Mouse (Mus musculus) heart, postnatal 4 days (tissue): ENCODE results near the gene Adamtsl1. TPM values are rescaled to one million over a fixed set of nuclear protein-coding genes. Genes with fewer than 3 reads are reported as not detected.
A peak's percentile ranks its signal among the peaks of the same experiment; 100 is the strongest.

Experiments
- DNase-seq: peaks from one replicate; pipeline ENCODE4 v3.0.0; 2021
- total RNA-seq, 2 experiments: library from RNA; stranded (reverse); gene quantifications; 2 replicates each; pipeline ENCODE4 v1.2.3; 2021

Adamtsl1 gene
- total RNA-seq, 2 experiments from 2014 or later, result 7.7 TPM

DNA sequence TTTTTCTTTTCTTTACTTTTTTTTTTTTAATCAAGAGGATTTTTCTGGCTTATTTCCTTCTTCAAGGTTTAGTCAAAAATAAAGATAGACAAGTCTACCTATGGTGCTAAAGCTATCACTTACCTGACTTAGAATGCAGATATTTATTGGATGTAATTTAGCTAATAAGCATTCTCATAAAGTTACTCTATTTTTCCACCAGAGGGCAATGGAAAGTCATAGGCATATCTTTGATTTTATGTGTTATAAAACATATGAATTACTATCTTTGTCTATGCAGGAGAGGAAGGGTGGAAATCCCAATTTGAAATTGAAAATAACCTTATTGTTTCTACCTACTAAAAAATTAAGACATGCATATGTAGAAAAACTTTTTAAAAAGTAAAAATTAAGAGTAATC lies 418.2 kb downstream of the Adamtsl1 start:
- no peak for DNase-seq

- no peak for DNase-seq
These were observed 425.5 kb downstream of the Adamtsl1 start for GRCm38 (mm10) chr4:85939460-85939859.

GRCm38 (mm10) chr4:85941857-85942256 lies 427.9 kb downstream of the Adamtsl1 start:
- DNase-seq, result no peak

- DNase-seq, result no peak
These were observed 439.6 kb downstream of the Adamtsl1 start for GRCm38 (mm10) chr4:85953590-85953989.

GRCm38 (mm10) chr4:85955387-85955786 lies 441.4 kb downstream of the Adamtsl1 start:
- DNase-seq, result no peak

- DNase-seq, result no peak
These were observed 443.3 kb downstream of the Adamtsl1 start for GRCm38 (mm10) chr4:85957266-85957665.

- no peak for DNase-seq
These were observed 443.9 kb downstream of the Adamtsl1 start for GRCm38 (mm10) chr4:85957879-85958278.

DNA sequence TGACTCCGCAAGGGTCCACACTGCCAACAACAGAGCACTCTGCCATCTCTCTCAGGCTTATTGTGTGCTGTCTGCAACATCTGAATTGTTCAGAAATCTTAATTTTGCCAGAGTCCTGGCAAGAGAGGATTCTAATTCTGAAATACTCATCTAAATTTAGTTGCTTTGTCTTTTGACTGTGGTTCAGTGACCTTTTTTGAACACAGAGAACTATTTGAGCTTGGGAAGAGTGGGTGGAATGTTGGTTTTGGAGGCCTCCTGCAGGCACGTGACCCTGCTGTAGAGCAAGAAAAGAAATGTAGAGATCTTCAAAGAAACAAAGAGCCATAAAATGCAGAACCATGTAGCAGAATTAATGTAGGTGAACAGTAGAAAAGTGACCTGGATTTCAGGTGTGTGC lies 445.0 kb downstream of the Adamtsl1 start:
- no peak for DNase-seq

GRCm38 (mm10) chr4:85976188-85976587 lies 462.2 kb downstream of the Adamtsl1 start:
- DNase-seq, result no peak

- peak; percentile 7 for DNase-seq
These were observed 465.2 kb downstream of the Adamtsl1 start for GRCm38 (mm10) chr4:85979206-85979605.

- DNase-seq, result no peak
These were observed 492.6 kb downstream of the Adamtsl1 start for GRCm38 (mm10) chr4:86006596-86006995.

- DNase-seq, result no peak
These were observed 499.7 kb downstream of the Adamtsl1 start for GRCm38 (mm10) chr4:86013640-86014039.

- DNase-seq, result no peak
These were observed 505.0 kb downstream of the Adamtsl1 start for GRCm38 (mm10) chr4:86018928-86019327.

DNA sequence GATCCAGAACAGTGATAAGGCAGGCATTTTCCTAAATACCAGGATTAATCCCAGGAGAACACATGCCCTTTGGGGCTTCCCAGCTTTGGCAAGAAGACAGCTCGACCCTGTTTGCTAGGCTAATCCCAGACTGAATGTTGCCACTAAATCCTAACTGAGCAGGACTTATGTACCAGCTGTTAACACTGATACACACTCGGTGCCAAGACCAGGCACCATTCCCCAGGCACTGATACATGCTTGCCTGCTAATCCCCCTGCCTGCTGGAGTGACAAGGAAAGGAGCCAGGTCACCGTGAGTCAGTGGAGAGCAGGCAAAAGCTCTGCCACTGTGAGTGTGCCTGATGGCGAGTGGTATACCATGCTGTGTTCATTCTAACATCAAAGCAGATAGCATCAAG lies 505.6 kb downstream of the Adamtsl1 start:
- DNase-seq, result peak; percentile 6

DNA sequence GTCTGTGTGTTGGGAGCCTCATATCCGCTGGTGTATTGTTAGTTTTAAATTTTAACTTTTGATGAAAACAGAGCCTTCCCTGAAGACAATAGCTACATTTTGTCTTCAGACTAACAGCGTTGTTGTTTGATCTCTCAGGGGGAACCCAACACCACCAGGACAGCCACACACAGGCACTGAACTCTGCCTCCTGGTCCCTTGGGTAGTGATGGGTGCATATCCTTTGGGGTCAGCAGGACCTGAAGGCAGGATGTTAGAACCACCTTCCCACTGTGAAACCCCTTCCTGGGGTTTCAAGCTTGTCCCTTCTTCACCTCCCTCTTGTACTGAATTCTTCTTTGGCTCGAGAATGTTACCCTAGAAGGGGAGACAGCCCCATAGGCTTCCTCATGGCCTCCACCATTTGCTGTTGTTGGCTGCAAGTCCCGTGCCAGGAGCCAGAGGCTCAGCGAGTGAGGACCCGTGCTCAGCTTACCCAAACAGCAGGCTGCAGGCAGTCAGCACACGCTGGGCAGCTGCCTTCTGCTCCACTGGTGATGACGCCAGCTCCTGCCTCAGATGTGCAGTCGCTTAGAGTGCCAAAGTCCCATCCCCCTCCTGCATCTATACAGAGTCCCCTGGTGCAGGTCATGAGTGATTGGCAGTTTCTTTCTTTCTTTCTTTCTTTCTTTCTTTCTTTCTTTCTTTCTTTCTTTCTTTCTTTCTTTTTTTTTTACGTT lies 506.6 kb downstream of the Adamtsl1 start:
- peak; percentile 6 for DNase-seq

GRCm38 (mm10) chr4:86024573-86025160 lies 510.7 kb downstream of the Adamtsl1 start:
- peak; percentile 45 for DNase-seq

GRCm38 (mm10) chr4:86029486-86029885 lies 515.5 kb downstream of the Adamtsl1 start:
- DNase-seq, result no peak

DNA sequence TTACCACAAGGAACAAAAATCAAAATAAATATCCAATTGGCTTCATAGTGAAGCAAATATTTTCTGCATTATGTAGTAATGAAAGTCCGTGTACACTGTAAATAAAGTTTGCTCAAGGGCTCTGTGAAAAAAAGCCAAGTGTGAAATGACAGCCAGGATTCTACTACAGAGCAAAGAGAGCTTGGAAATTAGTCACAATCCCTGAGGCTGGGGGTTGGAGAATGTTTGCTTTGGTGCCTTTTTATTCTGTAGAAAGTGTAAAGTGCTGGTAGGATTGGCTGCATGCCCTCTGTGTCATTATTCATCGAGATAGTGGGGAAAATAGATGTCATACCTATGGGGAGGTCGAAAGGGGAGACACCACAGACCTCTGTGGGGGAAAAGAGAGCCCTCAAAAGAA lies 516.2 kb downstream of the Adamtsl1 start:
- DNase-seq, result no peak

- peak; percentile 23 for DNase-seq
These were observed 517.1 kb downstream of the Adamtsl1 start for GRCm38 (mm10) chr4:86031041-86031440.

DNA sequence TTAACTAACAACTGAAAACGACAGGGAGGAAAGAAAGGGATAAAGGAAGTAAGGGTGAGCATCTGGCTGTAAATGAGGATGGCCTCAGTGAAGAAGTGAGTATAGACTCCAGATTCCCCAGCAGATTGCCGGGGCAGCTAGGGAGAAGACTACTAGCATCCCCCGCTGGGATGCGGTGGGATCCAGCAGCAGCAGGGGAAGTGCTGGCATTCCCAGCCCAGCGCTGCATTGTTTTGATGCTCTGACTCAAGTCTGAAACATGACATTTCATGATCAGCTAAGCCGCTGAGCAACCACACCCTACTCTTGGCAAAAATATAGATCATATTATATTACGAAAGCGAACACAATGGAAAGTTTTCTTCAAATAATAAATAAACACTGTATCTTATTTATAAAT lies 526.9 kb downstream of the Adamtsl1 start:
- DNase-seq, result no peak

- DNase-seq, result no peak
These were observed 531.5 kb downstream of the Adamtsl1 start for GRCm38 (mm10) chr4:86045448-86045847.

GRCm38 (mm10) chr4:86045876-86046275 lies 531.9 kb downstream of the Adamtsl1 start:
- no peak for DNase-seq

- DNase-seq, result no peak
These were observed 532.9 kb downstream of the Adamtsl1 start for GRCm38 (mm10) chr4:86046881-86047280.

DNA sequence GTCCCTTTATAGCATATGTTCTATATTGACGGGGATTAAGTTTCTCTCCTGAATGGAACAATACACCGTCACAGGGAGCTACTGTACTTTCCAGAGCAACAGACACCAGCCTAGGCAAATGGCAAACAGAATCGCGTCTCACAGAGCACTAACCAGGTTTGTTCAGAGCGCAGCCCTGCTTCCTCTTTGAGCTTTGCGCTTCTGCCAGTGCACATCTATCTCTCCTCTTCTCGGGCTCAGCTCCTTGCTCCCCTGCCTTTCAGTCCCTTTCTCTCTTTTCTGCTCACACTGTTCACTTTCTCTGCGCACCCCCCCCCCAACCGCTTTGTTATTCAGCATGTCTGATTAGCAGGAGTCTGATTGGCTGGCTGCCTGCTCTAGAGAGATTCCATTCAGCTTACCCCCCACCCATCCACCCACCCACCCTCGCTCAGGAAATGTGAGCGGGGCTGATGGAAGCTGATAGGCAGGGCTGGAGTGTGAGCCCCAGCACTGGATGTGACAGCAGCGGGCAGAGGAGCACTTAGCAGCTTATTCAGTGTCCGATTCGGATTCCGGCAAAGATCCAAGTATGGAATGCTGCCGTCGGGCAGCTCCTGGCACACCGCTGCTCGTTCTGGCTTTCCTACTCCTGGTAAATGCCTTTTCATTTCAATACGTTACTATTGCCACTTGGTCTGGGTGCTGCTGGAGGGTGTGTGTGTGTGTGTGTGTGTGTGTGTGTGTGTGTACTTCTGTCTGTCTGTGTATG lies 539.7 kb downstream of the Adamtsl1 start:
- DNase-seq, result peak; percentile 56
